ENCODE assay signal across 7 mouse cellular contexts in the genomic region with DNA sequence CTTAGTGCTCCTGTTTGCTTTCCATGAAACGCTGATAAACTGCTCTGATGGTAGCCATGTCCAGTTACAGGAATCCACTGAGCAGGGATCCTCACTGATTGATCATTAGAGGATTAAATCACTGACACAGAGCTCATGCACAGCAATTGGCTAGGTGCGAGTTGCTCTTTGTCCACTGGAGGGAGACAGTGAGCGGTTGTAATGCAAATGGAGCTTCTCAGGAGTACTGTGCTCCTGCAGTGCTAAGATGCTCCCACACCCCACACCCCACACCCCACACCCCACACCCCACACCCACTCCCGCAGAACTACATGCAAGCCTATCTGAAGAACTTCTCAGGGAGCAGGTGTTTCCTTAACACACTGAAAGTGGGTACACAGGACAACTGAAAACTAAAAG. TPM values are rescaled to one million over a fixed set of nuclear protein-coding genes. Genes with fewer than 3 reads are reported as not detected.
DNase-seq lines count a peak whose midpoint lies in the region; ATAC-seq and TF ChIP-seq lines count a peak whose summit lies in the region.
"Not testable (repeated sequence)": the region's sequence is repeated elsewhere in the genome, so short reads cannot be mapped to it uniquely, and the experiment has no call there.

No protein-coding gene starts in this region.

- not testable (repeated sequence) for TF ChIP-seq POLR2A in kidney, adult 2 months (IDR thresholded peaks at IDR 0.05; ENCODE audit: low read depth, low read length)

- intact Hi-C loops in left cerebral cortex, postnatal 14 days (cut with DNase I), result not testable (repeated sequence)

- peak; percentile 76 for ATAC-seq in granulocyte monocyte progenitor cell, adult 5-6 weeks (replicated peaks; ENCODE audit: poor library complexity, severe bottlenecking)

- H3K36me3 ChIP-seq in kidney, adult 2 months (ENCODE audit: control insufficient read depth, insufficient read depth, low read length); midbrain, embryonic 10.5 days: not testable (repeated sequence)

- H3K27me3 ChIP-seq in kidney, adult 2 months (replicated peaks; ENCODE audit: control insufficient read depth, insufficient read depth, low read length); midbrain, embryonic 10.5 days (ENCODE audit: low read depth, poor library complexity, severe bottlenecking): not testable (repeated sequence)

- not testable (repeated sequence) for H3K4me3 ChIP-seq in kidney, adult 2 months (ENCODE audit: insufficient read depth, low read depth, low read length); midbrain, embryonic 10.5 days

- DNase-seq in adipocyte (ENCODE audit: low spot score), result peak; percentile 49
- peak; percentile 54 for DNase-seq in embryo, embryonic 11 days
- DNase-seq in kidney, adult 2 months, result peak; percentile 54
- peak; percentile 73 to 83 for DNase-seq in left cerebral cortex, postnatal 14 days (ENCODE audit: low spot score in 2 of 2)
- peak; percentile 53 for DNase-seq in midbrain, embryonic 10.5 days (ENCODE audit: low spot score)
- DNase-seq in right cerebral cortex, postnatal 14 days, result peak; percentile 76

- not testable (repeated sequence) for H3K4me1 ChIP-seq in kidney, adult 2 months (ENCODE audit: control insufficient read depth, insufficient read depth, low read length); midbrain, embryonic 10.5 days

- not testable (repeated sequence) for H3K27ac ChIP-seq in kidney, adult 2 months (ENCODE audit: insufficient read depth, low read depth, low read length); midbrain, embryonic 10.5 days (replicated peaks)

- TF ChIP-seq CTCF in kidney, adult 2 months (conservative IDR thresholded peaks at IDR 0.05; ENCODE audit: insufficient read depth, insufficient read length, low read depth, low read length), result peak; percentile 52

- 2% methylated on average over 4 of the region's 4 CpGs for WGBS in kidney, adult 2 months
- 5% methylated on average over 4 of the region's 4 CpGs for WGBS in midbrain, embryonic 10.5 days

- H3K9me3 ChIP-seq in midbrain, embryonic 10.5 days (replicated peaks), result not testable (repeated sequence)

RNA-seq across cellular contexts. Expression of a gene that starts 10.7 kb away (rescaled TPM):
- 5.2 and 5.4 TPM in 2 replicates for total RNA-seq in granulocyte monocyte progenitor cell, adult 5-6 weeks (2014; fragmentation: Nextera tagmentation)
- 3.1 and 3.5 TPM in 2 replicates for total RNA-seq in granulocyte monocyte progenitor cell, adult 5-6 weeks (2017)
- 0.52 and 0.65 TPM in 2 replicates for polyA plus RNA-seq in kidney, adult 2 months (2012; rRNA removed)
- total RNA-seq in left cerebral cortex, postnatal 14 days (2021), result under 1 TPM; 0.24 to 0.40 TPM
- polyA plus RNA-seq in midbrain, embryonic 10.5 days (2016; fragmentation: Nextera tagmentation; extraction: Ambion mirVana), result not detected in 2 replicates
